Mouse (Mus musculus) neural tube, embryonic 15.5 days (tissue): ENCODE measurements around the gene Syt6. TPM values are rescaled to one million over a fixed set of nuclear protein-coding genes. Genes with fewer than 3 reads are reported as not detected.
A peak's percentile ranks its signal among the peaks of the same experiment; 100 is the strongest.

ENCODE experiments used
- ATAC-seq: fragments of 200-750 bp; cut with Nextera tagmentation; 2 replicates; pipeline ENCODE4 v1.8.0; 2017; ENCODE audit warnings: mild to moderate bottlenecking, moderate TSS enrichment, moderate library complexity; ENCODE audit not compliant: low FRiP score
- H3K27ac ChIP-seq: fragments of 300-500 bp; sonication (generic); replicated peaks from 2 replicates; pipeline ENCODE4 v1.5.1; 2015; ENCODE audit warnings: mild to moderate bottlenecking, inconsistent platforms
- H3K27me3 ChIP-seq: fragments of 300-500 bp; sonication (generic); replicated peaks from 2 replicates; pipeline ENCODE4 v1.6.1; 2015; ENCODE audit warnings: inconsistent platforms
- H3K36me3 ChIP-seq: fragments of 300-500 bp; sonication (generic); 2 replicates; pipeline ENCODE4 v1.6.1; 2015; ENCODE audit warnings: inconsistent platforms
- H3K4me1 ChIP-seq: fragments of 300-500 bp; sonication (generic); 2 replicates; pipeline ENCODE4 v1.6.1; 2015; ENCODE audit warnings: inconsistent platforms
- H3K4me2 ChIP-seq: fragments of 300-500 bp; sonication (generic); 2 replicates; pipeline ENCODE4 v1.6.1; 2015; ENCODE audit warnings: inconsistent platforms, mild to moderate bottlenecking, moderate library complexity
- H3K4me3 ChIP-seq: fragments of 300-500 bp; sonication (generic); replicated peaks from 2 replicates; pipeline ENCODE4 v1.5.1; 2015; ENCODE audit warnings: mild to moderate bottlenecking, inconsistent platforms
- H3K9ac ChIP-seq: fragments of 300-500 bp; sonication (generic); replicated peaks from 2 replicates; pipeline ENCODE4 v1.6.1; 2015; ENCODE audit warnings: mild to moderate bottlenecking, inconsistent platforms
- H3K9me3 ChIP-seq: fragments of 300-500 bp; sonication (generic); replicated peaks from 2 replicates; pipeline ENCODE4 v1.6.1; 2016; ENCODE audit warnings: inconsistent platforms
- WGBS: fragments of 180-500 bp; shearing (Covaris S2); methylation state at CpG from one replicate; pipeline ENCODE4 v1.1.7; 2015; ENCODE audit warnings: mixed read lengths; 5-methylcytosine and 5-hydroxymethylcytosine counted together
- polyA plus RNA-seq: library from polyadenylated mRNA; unstranded; fragments of >200 nt; fragmentation: Nextera tagmentation; extraction: Ambion mirVana; gene quantifications from 2 replicates; pipeline ENCODE4 v1.2.1, GENCODE M21; 2015

The Syt6 gene
- polyA plus RNA-seq, 1 experiment from 2014 or later, result 14.1 TPM

DNA sequence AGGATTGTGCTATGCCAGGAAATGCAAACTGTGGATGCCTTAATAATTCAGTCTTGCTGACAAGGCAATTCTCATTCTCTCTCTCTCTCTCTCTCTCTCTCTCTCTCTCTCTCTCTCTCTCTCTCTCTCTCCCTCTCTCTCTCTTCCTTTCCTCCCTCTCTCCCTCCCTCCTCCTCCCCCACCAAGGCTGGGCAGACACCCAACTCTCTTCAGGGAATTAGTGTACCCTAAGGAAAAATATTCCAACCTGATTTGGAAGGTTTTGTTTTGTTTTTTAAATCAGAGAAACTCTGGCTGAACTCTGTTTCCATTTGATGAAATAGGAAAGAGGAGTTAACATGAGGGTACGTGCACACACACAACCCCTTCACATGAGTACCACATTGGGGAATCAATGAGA is 26.5 kb downstream of the Syt6 start:
- H3K4me1 ChIP-seq, result peaks cover 15% of the 10 kb centered on the region
- H3K36me3 ChIP-seq, result no peaks in the 10 kb centered on the region
- H3K4me3 ChIP-seq, result no peak overlapping the region
- H3K9me3 ChIP-seq, result no peaks in the 10 kb centered on the region
- no peak for ATAC-seq
- no peaks in the 10 kb centered on the region for H3K27me3 ChIP-seq
- H3K9ac ChIP-seq, result no peak overlapping the region
- H3K4me2 ChIP-seq, result no peak overlapping the region
- WGBS, result 78% methylated on average over 1 of the region's 1 CpGs
- H3K27ac ChIP-seq, result no peak overlapping the region

DNA sequence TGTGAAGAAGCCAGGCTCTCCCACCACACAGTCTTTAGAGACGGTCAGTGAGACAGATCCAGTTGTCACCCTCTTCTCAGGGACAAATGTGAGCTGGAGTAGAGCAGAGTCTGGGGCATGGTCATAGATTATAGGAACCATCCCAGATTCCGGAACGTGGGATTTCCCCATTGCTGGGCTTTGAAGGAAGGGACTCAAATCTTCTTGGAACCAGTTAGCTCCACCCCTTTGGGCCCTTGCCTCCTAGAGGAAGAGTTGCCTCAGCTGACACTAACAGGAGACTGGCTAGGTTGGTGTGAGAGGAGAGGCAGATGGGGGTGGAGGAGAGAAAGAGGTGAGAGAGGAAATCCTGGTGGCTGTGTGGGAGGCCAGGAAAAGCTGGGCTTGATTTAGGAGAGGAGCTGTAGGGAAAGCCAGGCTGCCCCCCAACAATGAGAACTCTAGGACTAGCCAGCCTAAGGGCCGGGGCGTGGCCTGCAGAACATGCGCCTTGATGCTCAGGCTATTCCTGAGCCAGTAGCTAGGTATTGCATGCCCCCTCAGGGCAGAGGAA is 31.1 kb downstream of the Syt6 start:
- Histone ChIP-seq H3K27me3 (no peaks in the 10 kb centered on the region), H3K27ac (0 out of 2 replicates have a peak overlapping the region, but pooled peaks have one; percentile 15), H3K4me1 (peaks cover 18% of the 10 kb centered on the region), H3K9me3 (no peaks in the 10 kb centered on the region), H3K36me3 (no peaks in the 10 kb centered on the region), H3K9ac (no peak overlapping the region), H3K4me2 (no peak overlapping the region), H3K4me3 (no peak overlapping the region)
- ATAC-seq, result no peak
- WGBS, result 88% methylated on average over 6 of the region's 6 CpGs

DNA sequence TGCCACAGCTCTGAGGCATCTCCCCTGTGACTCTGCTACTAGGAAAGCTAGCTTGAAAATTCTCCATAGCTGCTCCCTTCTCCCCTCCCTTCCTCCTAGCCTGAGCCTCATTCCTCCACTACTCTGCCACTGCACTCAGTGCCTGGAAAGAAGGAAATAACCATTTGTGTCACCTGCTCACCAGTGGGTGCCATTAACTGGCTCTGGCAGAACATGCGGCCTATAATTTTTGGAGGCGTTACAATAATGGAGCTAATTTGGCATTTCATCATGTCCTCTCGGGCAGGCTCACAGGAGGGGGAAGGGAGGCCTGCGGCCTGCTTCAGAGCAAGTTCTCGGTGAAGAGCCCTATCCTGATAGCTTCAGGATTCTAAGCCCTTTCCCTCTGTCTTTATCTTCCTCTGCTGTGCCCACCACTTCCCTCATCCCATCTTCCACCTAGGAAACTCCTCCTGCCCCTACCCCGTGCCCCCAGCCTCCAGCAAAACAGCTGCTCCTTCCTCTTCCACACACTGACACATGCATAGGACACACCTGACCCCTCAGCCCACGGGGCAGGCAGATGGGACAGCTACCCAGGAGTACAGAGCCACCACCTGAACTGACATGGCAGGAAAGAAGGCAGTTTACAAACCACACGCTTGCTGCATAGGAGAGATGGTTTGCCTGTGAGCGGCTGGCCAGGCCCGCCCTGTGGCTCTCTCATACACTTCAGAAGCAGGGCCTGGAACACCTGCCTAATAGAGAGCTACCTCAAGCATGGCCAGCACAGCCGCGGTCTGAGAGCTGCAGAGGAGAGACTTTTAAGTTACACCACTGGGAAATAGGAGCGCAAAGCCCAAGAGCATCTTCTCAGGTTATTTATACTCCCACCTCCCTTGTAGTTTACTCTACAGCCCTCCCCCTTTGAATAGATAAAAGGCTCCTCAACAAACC is 31.9 kb downstream of the Syt6 start:
- no peak overlapping the region for H3K4me3 ChIP-seq
- H3K9ac ChIP-seq, result no peak overlapping the region
- no peaks in the 10 kb centered on the region for H3K9me3 ChIP-seq
- H3K27ac ChIP-seq, result peak overlapping the region; percentile 15; the same call in 1 of the 2 replicates
- peak; percentile 72; the same call in 1 of the 2 replicates for ATAC-seq
- H3K4me1 ChIP-seq, result peaks cover 15% of the 10 kb centered on the region
- no peaks in the 10 kb centered on the region for H3K27me3 ChIP-seq
- WGBS, result 56% methylated on average over 13 of the region's 13 CpGs
- H3K4me2 ChIP-seq, result no peak overlapping the region
- H3K36me3 ChIP-seq, result no peaks in the 10 kb centered on the region

DNA sequence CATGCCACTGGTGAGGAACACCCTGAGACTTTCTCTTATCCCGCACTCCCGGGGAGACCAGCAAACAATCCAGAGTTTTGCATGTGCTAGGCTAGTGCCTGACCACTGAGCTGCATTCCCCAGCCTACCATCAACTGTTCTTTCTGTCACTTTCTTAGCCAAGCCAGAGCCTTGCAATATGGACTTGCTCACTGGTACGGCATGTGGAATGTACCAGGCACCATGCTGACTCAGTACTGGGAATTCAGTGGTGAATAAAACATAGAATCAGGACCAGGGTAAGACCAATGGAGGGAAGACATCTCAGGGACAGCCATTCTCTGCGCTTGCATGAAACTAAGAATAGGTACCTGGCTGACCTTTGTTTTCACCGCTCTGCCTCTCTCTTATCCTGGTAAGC is 35.2 kb downstream of the Syt6 start:
- no peaks in the 10 kb centered on the region for H3K9me3 ChIP-seq
- peaks cover 15% of the 10 kb centered on the region for H3K4me1 ChIP-seq
- 88% methylated on average over 5 of the region's 5 CpGs for WGBS
- no peaks in the 10 kb centered on the region for H3K27me3 ChIP-seq
- no peak overlapping the region for H3K9ac ChIP-seq
- no peak overlapping the region for H3K4me2 ChIP-seq
- H3K27ac ChIP-seq, result no peak overlapping the region
- ATAC-seq, result no peak
- no peak overlapping the region for H3K4me3 ChIP-seq
- no peaks in the 10 kb centered on the region for H3K36me3 ChIP-seq

- Histone ChIP-seq H3K9ac (no peak overlapping the region), H3K27ac (no peak overlapping the region), H3K4me3 (no peak overlapping the region), H3K9me3 (no peaks in the 10 kb centered on the region), H3K4me1 (no peaks in the 10 kb centered on the region), H3K4me2 (no peak overlapping the region), H3K36me3 (no peaks in the 10 kb centered on the region), H3K27me3 (no peaks in the 10 kb centered on the region)
- no peak for ATAC-seq
- WGBS, result 79% methylated on average over 9 of the region's 9 CpGs
These were observed 37.8 kb downstream of the Syt6 start for GRCm38 (mm10) chr3:103612636-103613355.

DNA sequence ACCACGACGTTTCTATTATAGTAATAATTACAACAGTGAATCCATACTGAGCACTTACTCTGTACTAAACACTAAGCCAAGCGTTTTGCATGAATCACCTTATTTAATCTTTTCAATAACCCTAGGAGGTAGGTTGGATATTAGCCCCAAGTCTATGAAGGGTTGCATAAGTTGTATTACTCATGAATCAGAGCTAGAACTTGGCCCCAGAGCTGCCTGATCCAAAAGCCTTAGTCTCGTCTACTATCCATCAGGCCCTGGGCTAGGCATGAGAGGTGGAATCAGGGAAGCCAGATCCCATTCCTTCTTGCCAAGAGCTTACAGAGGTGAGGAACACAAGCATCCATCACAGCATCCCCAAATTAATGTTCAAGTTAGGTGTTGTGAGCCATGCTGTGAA is 40.6 kb downstream of the Syt6 start:
- Histone ChIP-seq H3K4me2 (no peak overlapping the region), H3K9me3 (no peaks in the 10 kb centered on the region), H3K4me1 (no peaks in the 10 kb centered on the region), H3K36me3 (no peaks in the 10 kb centered on the region), H3K27me3 (no peaks in the 10 kb centered on the region), H3K4me3 (no peak overlapping the region), H3K27ac (no peak overlapping the region), H3K9ac (no peak overlapping the region)
- WGBS, result 68% methylated on average over 4 of the region's 4 CpGs
- ATAC-seq, result no peak

- 62% methylated on average over 6 of the region's 6 CpGs for WGBS
These were observed 42.0 kb downstream of the Syt6 start for GRCm38 (mm10) chr3:103616981-103617380.

DNA sequence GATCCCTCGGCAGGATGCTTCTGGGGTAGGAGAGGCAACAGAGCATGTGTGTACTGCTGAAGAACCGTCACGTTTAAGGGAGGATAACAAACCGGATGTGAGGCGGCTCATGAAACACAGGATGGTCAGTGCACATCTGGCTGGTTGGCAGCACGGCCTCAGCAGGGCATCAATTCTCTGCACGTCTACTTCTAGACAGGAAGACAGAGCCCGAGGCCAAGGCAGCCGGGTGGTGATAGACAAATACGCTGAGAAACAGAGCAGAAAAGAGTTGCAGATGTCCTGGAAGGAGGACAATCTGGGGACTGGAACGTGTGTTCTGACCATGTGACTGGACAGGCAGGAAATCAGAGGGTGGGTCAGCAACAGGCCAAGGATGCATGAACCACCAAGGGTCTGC is 45.1 kb downstream of the Syt6 start:
- no peaks in the 10 kb centered on the region for H3K36me3 ChIP-seq
- H3K4me1 ChIP-seq, result peaks cover 12% of the 10 kb centered on the region
- H3K27me3 ChIP-seq, result no peaks in the 10 kb centered on the region
- no peaks in the 10 kb centered on the region for H3K9me3 ChIP-seq
- no peak overlapping the region for H3K27ac ChIP-seq
- no peak overlapping the region for H3K4me2 ChIP-seq
- no peak overlapping the region for H3K4me3 ChIP-seq
- 71% methylated on average over 11 of the region's 11 CpGs for WGBS
- no peak overlapping the region for H3K9ac ChIP-seq
- ATAC-seq, result no peak

More at GRCm38 (mm10) chr3:103616981-103617380, 42.0 kb downstream of the Syt6 start:
- H3K27ac ChIP-seq, result no peak overlapping the region
- no peak for ATAC-seq
- no peak overlapping the region for H3K4me2 ChIP-seq
- H3K9me3 ChIP-seq, result no peaks in the 10 kb centered on the region
- H3K36me3 ChIP-seq, result no peaks in the 10 kb centered on the region
- no peaks in the 10 kb centered on the region for H3K27me3 ChIP-seq
- H3K4me3 ChIP-seq, result no peak overlapping the region
- H3K9ac ChIP-seq, result no peak overlapping the region
- no peaks in the 10 kb centered on the region for H3K4me1 ChIP-seq

- no peak overlapping the region for H3K4me2 ChIP-seq
- H3K4me3 ChIP-seq, result no peak overlapping the region
- no peaks in the 10 kb centered on the region for H3K27me3 ChIP-seq
- ATAC-seq, result no peak
- H3K36me3 ChIP-seq, result no peaks in the 10 kb centered on the region
- H3K27ac ChIP-seq, result no peak overlapping the region
- no peaks in the 10 kb centered on the region for H3K9me3 ChIP-seq
- H3K9ac ChIP-seq, result no peak overlapping the region
- WGBS, result 80% methylated on average over 10 of the region's 10 CpGs
- H3K4me1 ChIP-seq, result peaks cover 12% of the 10 kb centered on the region
These were observed 49.0 kb downstream of the Syt6 start for GRCm38 (mm10) chr3:103623893-103624470.

DNA sequence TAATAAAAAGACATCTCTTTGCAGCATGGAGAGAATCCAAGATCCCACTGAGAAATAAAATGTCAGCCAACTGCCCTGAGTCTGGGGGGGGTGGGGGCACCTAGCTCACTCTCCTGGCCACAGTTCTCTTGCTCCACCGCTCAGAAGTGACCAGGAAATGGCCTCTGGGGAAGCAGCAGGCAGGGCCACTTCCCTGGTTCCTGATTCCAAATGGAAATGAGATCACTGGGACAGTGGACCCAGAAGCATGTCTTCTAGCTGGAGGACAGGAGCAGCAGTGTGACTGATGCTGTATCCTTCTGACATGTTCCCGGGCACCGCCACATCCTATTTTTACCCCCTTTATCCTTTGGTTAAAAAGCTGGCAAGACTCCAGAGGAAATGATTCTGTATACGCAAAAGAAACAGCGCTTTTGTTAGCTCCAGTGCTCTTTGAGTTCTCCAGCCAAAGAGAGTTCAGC is 49.6 kb downstream of the Syt6 start:
- no peaks in the 10 kb centered on the region for H3K27me3 ChIP-seq
- no peak overlapping the region for H3K4me3 ChIP-seq
- no peak overlapping the region for H3K27ac ChIP-seq
- H3K36me3 ChIP-seq, result no peaks in the 10 kb centered on the region
- ATAC-seq, result no peak
- 40% methylated on average over 5 of the region's 5 CpGs for WGBS
- no peak overlapping the region for H3K9ac ChIP-seq
- H3K9me3 ChIP-seq, result no peaks in the 10 kb centered on the region
- peaks cover 12% of the 10 kb centered on the region for H3K4me1 ChIP-seq
- H3K4me2 ChIP-seq, result no peak overlapping the region

GRCm38 (mm10) chr3:103625169-103625568 is 50.1 kb downstream of the Syt6 start:
- Histone ChIP-seq H3K27me3 (no peaks in the 10 kb centered on the region), H3K4me2 (no peak overlapping the region), H3K4me3 (no peak overlapping the region), H3K27ac (no peak overlapping the region), H3K9me3 (no peaks in the 10 kb centered on the region), H3K9ac (no peak overlapping the region), H3K4me1 (peaks cover 12% of the 10 kb centered on the region), H3K36me3 (no peaks in the 10 kb centered on the region)
- WGBS, result 72% methylated on average over 13 of the region's 13 CpGs
- ATAC-seq, result no peak
